Mouse (Mus musculus) MEL (cell line): ENCODE results near the gene Dapk1. TPM values are rescaled to one million over a fixed set of nuclear protein-coding genes. Genes with fewer than 3 reads are reported as not detected.
A peak's percentile ranks its signal among the peaks of the same experiment; 100 is the strongest.

ENCODE experiments used
- DNase-seq: peaks from one replicate; pipeline ENCODE4 v3.0.0; 2011; ENCODE audit warnings: low read depth, low spot score
- H3K27ac ChIP-seq: 2 replicates; pipeline ENCODE4 v1.5.1; 2012; ENCODE audit warnings: low read depth, mild to moderate bottlenecking, control low read depth, low read length, moderate library complexity; ENCODE audit not compliant: control insufficient read depth
- H3K27me3 ChIP-seq, 2 experiments: fragments of 150-350 bp in 1 of 2; sonication (generic) in 1 of 2; 2 replicates each; pipeline ENCODE4 v1.6.1; 2012; ENCODE audit warnings: low read length in 2 of 2, mild to moderate bottlenecking in 2 of 2, improper control_type of control experiment in 1 of 2, moderate library complexity in 1 of 2; ENCODE audit not compliant: insufficient read depth in 2 of 2, control insufficient read depth in 1 of 2
- H3K36me3 ChIP-seq, 2 experiments: 2 replicates each; pipeline ENCODE4 v1.6.1; 2012 to 2014; ENCODE audit warnings: low read length in 2 of 2, improper control_type of control experiment in 1 of 2, inconsistent platforms in 1 of 2, mild to moderate bottlenecking in 1 of 2; ENCODE audit not compliant: insufficient read depth in 2 of 2, control insufficient read depth in 1 of 2
- H3K4me1 ChIP-seq, 2 experiments: fragments of 150-350 bp in 1 of 2; sonication (generic) in 1 of 2; 2 replicates each; pipeline ENCODE4 v1.6.1; 2012; ENCODE audit warnings: low read length in 2 of 2, improper control_type of control experiment in 1 of 2, mild to moderate bottlenecking in 1 of 2; ENCODE audit not compliant: insufficient read depth in 2 of 2, control insufficient read depth in 1 of 2
- H3K4me3 ChIP-seq, 2 experiments: fragments of 150-350 bp in 1 of 2; sonication (generic) in 1 of 2; 2 replicates each; pipeline ENCODE4 v1.5.1; 2012; ENCODE audit warnings: low read depth in 2 of 2, low read length in 2 of 2, mild to moderate bottlenecking in 2 of 2, moderate library complexity in 2 of 2, control low read depth in 1 of 2, improper control_type of control experiment in 1 of 2; ENCODE audit not compliant: control insufficient read depth in 1 of 2, insufficient read depth in 1 of 2
- H3K79me2 ChIP-seq: 2 replicates; pipeline ENCODE4 v1.6.1; 2012; ENCODE audit warnings: mild to moderate bottlenecking, low read length, moderate library complexity; ENCODE audit not compliant: control insufficient read depth, poor library complexity, insufficient read depth
- H3K9ac ChIP-seq: 2 replicates; pipeline ENCODE4 v1.6.1; 2012; ENCODE audit warnings: low read depth, mild to moderate bottlenecking, control low read depth, low read length, moderate library complexity; ENCODE audit not compliant: control insufficient read depth, poor library complexity, severe bottlenecking
- H3K9me3 ChIP-seq: fragments of 150-350 bp; sonication (generic); replicated peaks from 2 replicates; pipeline ENCODE4 v1.6.1; 2012; ENCODE audit warnings: mild to moderate bottlenecking, low read length, improper control_type of control experiment, moderate library complexity; ENCODE audit not compliant: insufficient read depth
- CHD2 ChIP-seq: IDR thresholded peaks from 2 replicates; pipeline ENCODE4 v1.6.1; 2011; ENCODE audit warnings: low read length, improper control_type of control experiment
- CTCF ChIP-seq, 3 experiments: IDR thresholded peaks in 2 of 3; conservative IDR thresholded peaks in 1 of 3; 2 replicates each; pipeline ENCODE4 v1.5.1; 2011 to 2012; ENCODE audit warnings: low read length in 3 of 3, low read depth in 2 of 3, mild to moderate bottlenecking in 2 of 3, improper control_type of control experiment in 1 of 3, inconsistent platforms in 1 of 3, mixed read lengths in 1 of 3, moderate library complexity in 1 of 3; ENCODE audit not compliant: control insufficient read depth in 1 of 3, insufficient read depth in 1 of 3, poor library complexity in 1 of 3, severe bottlenecking in 1 of 3
- E2F4 ChIP-seq: IDR thresholded peaks from 2 replicates; pipeline ENCODE4 v1.6.1; 2011; ENCODE audit warnings: low read depth, low read length, improper control_type of control experiment, borderline replicate concordance
- GABPA ChIP-seq: IDR thresholded peaks from 2 replicates; pipeline ENCODE4 v1.6.1; 2012; ENCODE audit warnings: low read depth, mild to moderate bottlenecking, inconsistent platforms, low read length, improper control_type of control experiment, moderate library complexity
- GATA1 ChIP-seq: IDR thresholded peaks from 2 replicates; pipeline ENCODE4 v1.6.1; 2011; ENCODE audit warnings: low read depth, low read length, improper control_type of control experiment
- HCFC1 ChIP-seq: IDR thresholded peaks from 2 replicates; pipeline ENCODE4 v1.6.1; 2012; ENCODE audit warnings: low read depth, mild to moderate bottlenecking, inconsistent platforms, low read length, improper control_type of control experiment, moderate library complexity
- KAT2A ChIP-seq: conservative IDR thresholded peaks from 2 replicates; pipeline ENCODE4 v1.6.1; 2012; ENCODE audit warnings: low read depth, low read length, improper control_type of control experiment, inconsistent platforms
- MAFK ChIP-seq: IDR thresholded peaks from 2 replicates; pipeline ENCODE4 v1.6.1; 2011; ENCODE audit warnings: low read depth, mild to moderate bottlenecking, low read length, improper control_type of control experiment, borderline replicate concordance
- MAX ChIP-seq: IDR thresholded peaks from 2 replicates; pipeline ENCODE4 v1.6.1; 2011; ENCODE audit warnings: low read length, improper control_type of control experiment
- MEF2A ChIP-seq: IDR thresholded peaks from 2 replicates; pipeline ENCODE4 v1.6.1; 2014; ENCODE audit warnings: low read depth, mild to moderate bottlenecking, inconsistent platforms, low read length, improper control_type of control experiment; ENCODE audit not compliant: poor library complexity, insufficient replicate concordance, severe bottlenecking; ENCODE audit errors: extremely low read depth
- NRF1 ChIP-seq: IDR thresholded peaks from 2 replicates; pipeline ENCODE4 v1.6.1; 2014; ENCODE audit warnings: low read depth, mild to moderate bottlenecking, inconsistent platforms, low read length, improper control_type of control experiment, moderate library complexity; ENCODE audit not compliant: poor library complexity, insufficient read depth, severe bottlenecking
- POLR2A ChIP-seq, 2 experiments: IDR thresholded peaks; 2 replicates each; pipeline ENCODE4 v1.6.1; 2011 to 2012; ENCODE audit warnings: low read length in 2 of 2, mild to moderate bottlenecking in 2 of 2, control low read depth in 1 of 2, improper control_type of control experiment in 1 of 2, low read depth in 1 of 2, moderate library complexity in 1 of 2; ENCODE audit not compliant: control insufficient read depth in 1 of 2, insufficient read depth in 1 of 2, poor library complexity in 1 of 2
- RAD21 ChIP-seq: IDR thresholded peaks from 2 replicates; pipeline ENCODE4 v1.6.1; 2011; ENCODE audit warnings: mild to moderate bottlenecking, low read depth, low read length, improper control_type of control experiment
- TCF12 ChIP-seq: IDR thresholded peaks from 2 replicates; pipeline ENCODE4 v1.6.1; 2014; ENCODE audit warnings: low read depth, mild to moderate bottlenecking, inconsistent platforms, low read length, improper control_type of control experiment, moderate library complexity
- UBTF ChIP-seq: IDR thresholded peaks from 2 replicates; pipeline ENCODE4 v1.6.1; 2012; ENCODE audit warnings: low read depth, mild to moderate bottlenecking, inconsistent platforms, low read length, improper control_type of control experiment, moderate library complexity, borderline replicate concordance; ENCODE audit not compliant: insufficient read depth
- USF1 ChIP-seq: IDR thresholded peaks from 2 replicates; pipeline ENCODE4 v1.6.1; 2014; ENCODE audit warnings: low read depth, mild to moderate bottlenecking, inconsistent platforms, low read length, improper control_type of control experiment, moderate library complexity
- ZMIZ1 ChIP-seq: IDR thresholded peaks from 2 replicates; pipeline ENCODE4 v1.6.1; 2012; ENCODE audit warnings: low read depth, mild to moderate bottlenecking, inconsistent platforms, low read length, improper control_type of control experiment, moderate library complexity
- polyA plus RNA-seq, 2 experiments: library from polyadenylated mRNA; stranded (reverse) in 1 of 2; unstranded in 1 of 2; fragments of >175 nt in 1 of 2; fragments of >200 nt in 1 of 2; gene quantifications; 2 replicates each; pipeline versions ENCODE4 v1.2.1 to v1.2.4; 2012; ENCODE audit warnings: low replicate concordance in 2 of 2, low read depth in 1 of 2; ENCODE audit not compliant: insufficient read length in 2 of 2, insufficient read depth in 1 of 2, missing spikeins in 1 of 2
- total RNA-seq: library from RNA; depleted of rRNA; stranded (reverse); fragments of 300-350 nt; gene quantifications from 2 replicates; pipeline ENCODE4 v1.2.3, GENCODE M21; 2012

The Dapk1 gene
- total and polyA plus RNA-seq, 3 experiments, result 5.1 to 8.2 TPM; not detected in 1

DNA sequence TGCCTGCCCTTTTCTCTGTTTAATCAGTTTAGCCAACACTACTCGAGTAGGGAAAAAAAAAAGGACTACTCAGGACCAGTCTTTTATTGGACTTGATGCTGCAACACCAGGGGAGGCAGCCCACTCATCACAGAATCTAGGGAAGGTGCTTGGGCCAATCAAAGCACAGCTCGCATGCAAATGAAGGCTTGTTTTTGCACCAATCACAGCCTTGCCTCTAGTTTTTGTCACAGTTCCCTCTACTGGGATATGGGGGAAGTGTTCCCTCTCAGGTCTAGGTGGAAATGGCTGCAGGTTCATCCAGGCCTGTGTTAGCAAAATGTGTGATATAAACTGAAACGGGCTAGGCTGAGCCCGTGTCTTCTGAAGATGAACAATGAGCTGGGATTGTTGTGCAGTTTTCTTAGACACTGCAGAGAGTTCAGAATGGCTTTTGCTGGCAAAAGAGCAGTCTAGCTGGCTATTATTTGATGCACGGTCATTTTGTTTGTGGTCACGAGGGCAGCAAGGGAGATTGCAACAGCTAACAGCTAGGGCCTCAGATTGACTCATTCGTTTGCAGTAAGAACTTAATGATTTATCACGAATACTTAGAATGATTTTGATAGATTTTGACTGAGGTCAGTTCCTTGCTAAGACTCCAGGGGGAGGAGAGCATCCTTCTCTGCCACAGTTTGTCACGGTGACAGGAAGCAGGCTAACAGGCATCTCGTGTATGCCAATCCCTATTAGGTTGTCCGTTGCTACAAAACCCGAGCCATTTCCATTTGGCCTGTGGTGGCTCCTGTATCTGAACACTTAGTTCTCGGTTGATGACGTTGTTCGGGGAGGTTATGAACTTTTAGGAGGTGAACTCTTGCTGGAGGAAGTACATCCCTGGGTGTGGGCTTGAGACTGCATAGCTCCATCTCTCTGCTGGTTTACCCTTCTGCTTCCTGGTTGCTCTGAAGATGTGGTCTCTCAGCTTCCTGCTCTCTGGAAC, 81.3 kb downstream of the Dapk1 start:
- Histone ChIP-seq H3K27me3 (no peaks in the 10 kb centered on the region), H3K4me3 (no peak overlapping the region), H3K9ac (no peak overlapping the region), H3K27ac (no peak overlapping the region), H3K36me3 (peaks cover 0 to 7% of the 10 kb centered on the region in 2 experiments; a peak in 2 of 4 replicates), H3K9me3 (no peaks in the 10 kb centered on the region), H3K79me2 (no peaks in the 10 kb centered on the region), H3K4me1 (peaks cover 4 to 15% of the 10 kb centered on the region in 2 experiments)
- no peak for TF ChIP-seq MEF2A
- peak in 1 of 3 experiments; percentile 8; a peak in 2 of 6 replicates for TF ChIP-seq CTCF (IDR thresholded peaks at IDR 0.05 in 2 of 3, conservative IDR thresholded peaks at IDR 0.05 in 1 of 3; ENCODE audit: control insufficient read depth in 1 of 3, insufficient read depth in 1 of 3, low read depth in 2 of 3, low read length in 3 of 3, poor library complexity in 1 of 3, severe bottlenecking in 1 of 3)
- DNase-seq, result peak; percentile 26

DNA sequence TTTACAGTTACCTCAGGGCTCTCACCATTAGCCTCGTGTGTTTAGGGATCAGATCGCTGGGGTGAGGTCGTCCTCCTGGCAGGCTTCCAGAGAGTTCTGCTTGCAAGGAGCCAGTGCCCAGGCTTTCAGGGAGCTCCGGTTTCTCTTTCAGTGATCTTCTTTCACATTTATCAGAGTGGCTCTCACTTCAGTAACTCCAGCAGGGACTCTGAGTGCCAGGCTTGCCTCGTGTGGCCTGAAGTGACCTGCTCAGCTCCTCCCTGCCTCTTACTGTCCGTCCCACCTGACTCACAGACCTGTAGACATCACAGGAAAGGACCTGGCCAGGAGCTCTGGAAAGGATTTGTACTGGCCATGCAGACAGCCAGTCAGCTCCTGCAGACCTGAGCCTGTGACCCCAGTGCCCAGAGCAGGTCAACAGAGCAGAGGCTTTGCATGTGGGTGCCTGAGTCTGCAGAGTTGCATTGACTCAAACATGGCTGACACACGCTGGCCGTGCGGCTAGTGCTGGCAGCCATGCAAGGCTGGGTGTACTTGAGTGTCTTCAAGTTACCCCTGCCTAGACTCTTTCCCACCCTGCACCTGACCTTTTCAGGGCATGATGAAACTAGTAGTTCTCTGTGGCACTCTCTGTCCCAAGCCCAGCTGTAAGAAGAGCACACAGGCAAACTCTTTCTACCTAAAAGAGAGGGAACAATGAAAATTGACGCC, 82.5 kb downstream of the Dapk1 start:
- Histone ChIP-seq H3K9ac (no peak overlapping the region), H3K79me2 (no peaks in the 10 kb centered on the region), H3K4me1 (peaks cover 4 to 15% of the 10 kb centered on the region in 2 experiments), H3K9me3 (no peaks in the 10 kb centered on the region), H3K36me3 (peaks cover 0 to 7% of the 10 kb centered on the region in 2 experiments; a peak in 2 of 4 replicates), H3K27me3 (no peaks in the 10 kb centered on the region), H3K4me3 (no peak overlapping the region), H3K27ac (no peak overlapping the region)
- no peak for DNase-seq
- TF ChIP-seq MEF2A, result no peak
- no peak for TF ChIP-seq POLR2A (IDR thresholded peaks at IDR 0.05; ENCODE audit: control insufficient read depth in 1 of 2, insufficient read depth in 1 of 2, low read depth in 1 of 2, low read length in 2 of 2, poor library complexity in 1 of 2)
- TF ChIP-seq UBTF, result no peak
- no peak for TF ChIP-seq TCF12
- TF ChIP-seq MAFK, result no peak

DNA sequence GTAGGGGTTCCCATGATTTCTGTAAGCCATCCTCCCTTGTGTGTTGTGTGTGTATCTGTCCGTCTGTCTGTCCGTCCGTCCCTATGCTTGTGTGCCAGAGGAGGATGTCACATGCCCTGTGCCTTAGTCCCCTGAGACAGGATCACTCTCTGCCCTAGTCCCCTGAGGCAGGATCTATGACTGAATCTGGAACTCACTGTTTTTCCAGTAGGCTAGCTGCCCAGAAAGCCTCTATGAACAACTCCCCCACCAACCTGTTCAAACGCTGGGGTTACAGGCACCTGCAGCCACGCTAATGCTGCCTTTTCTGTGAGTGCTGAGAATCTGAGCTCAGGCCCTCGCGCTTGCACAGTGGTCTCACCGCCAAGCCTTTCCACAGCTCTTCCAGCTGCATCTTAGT, 83.1 kb downstream of the Dapk1 start:
- no peak overlapping the region for H3K27ac ChIP-seq
- TF ChIP-seq NRF1 (no peak), USF1 (no peak), GATA1 (no peak), MAFK (no peak), E2F4 (no peak), ZMIZ1 (no peak), CHD2 (no peak), KAT2A (no peak), RAD21 (no peak), HCFC1 (no peak), GABPA (no peak), MAX (no peak), UBTF (no peak)
- TF ChIP-seq, all 39 proteins: peak for 0
- H3K9ac ChIP-seq, result no peak overlapping the region

More for the DNA sequence above, 83.1 kb downstream of the Dapk1 start:
- Histone ChIP-seq H3K4me3 (no peak overlapping the region), H3K36me3 (peaks cover 0 to 7% of the 10 kb centered on the region in 2 experiments; a peak in 2 of 4 replicates), H3K27me3 (no peaks in the 10 kb centered on the region), H3K4me1 (peaks cover 4 to 15% of the 10 kb centered on the region in 2 experiments), H3K9me3 (no peaks in the 10 kb centered on the region), H3K79me2 (no peaks in the 10 kb centered on the region)
- DNase-seq, result no peak
